ENCODE assay signal across 8 mouse cellular contexts in the genomic region with DNA sequence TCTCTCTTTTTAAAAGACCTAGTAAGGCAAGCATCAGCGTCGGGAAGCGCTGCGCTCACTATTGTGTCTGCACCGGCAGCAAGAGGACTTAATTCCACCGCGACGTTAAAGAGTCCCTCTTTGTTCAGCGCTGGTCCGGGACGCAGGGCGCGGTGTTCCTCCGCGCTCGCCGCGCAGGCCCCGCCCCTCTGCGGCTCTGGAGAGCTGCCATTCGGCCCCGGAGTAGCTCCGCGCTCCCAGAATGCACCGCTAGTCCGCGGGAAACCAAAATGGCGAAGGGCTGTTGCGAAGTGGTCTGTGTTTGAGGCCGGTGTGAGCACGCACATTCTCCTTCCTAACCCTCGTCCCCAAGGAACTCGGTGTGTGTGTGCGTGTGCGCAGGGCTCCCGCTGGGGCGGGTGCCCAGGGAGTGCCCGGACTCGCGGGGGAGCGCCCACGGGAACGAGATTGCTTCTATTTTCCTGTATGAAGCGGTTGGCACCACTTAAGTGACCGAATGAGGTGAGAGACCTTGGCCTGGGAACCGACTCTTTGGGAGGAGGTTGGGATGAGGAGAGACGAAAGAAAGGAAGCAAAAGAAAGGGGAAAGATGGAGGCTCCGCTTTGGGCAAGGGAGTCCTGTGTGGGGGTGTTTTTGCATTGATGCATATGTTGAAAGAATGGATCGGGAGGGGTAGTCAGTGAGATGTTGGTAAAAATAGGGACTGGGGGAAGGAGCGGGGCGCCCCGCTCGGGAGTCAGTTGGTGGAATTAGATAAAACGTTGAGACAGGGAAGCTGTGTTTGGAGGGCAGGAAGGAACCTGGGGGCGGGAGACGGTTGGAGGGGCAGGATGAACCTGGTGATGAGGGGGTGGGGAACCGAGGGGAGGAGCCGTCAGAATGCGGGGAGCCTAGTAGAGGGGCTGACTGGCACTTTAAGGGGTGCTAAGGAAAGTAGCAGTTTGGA. TPM values are rescaled to one million over a fixed set of nuclear protein-coding genes. Genes with fewer than 3 reads are reported as not detected.
A peak's percentile ranks its signal among the peaks of the same experiment; 100 is the strongest.
DNase-seq lines count a peak whose midpoint lies in the region; ATAC-seq and TF ChIP-seq lines count a peak whose summit lies in the region.

A gene (plus strand): TSS at position 210 of the 947 bp plus-strand sequence.

- TF ChIP-seq POLR2A in lung, adult 2 months (IDR thresholded peaks at IDR 0.05; ENCODE audit: borderline replicate concordance, extremely low read depth, low read depth, low read length), result peak; percentile 98

- peak; percentile 91 for DNase-seq in ES-E14 (ENCODE audit: low read depth, low spot score)
- DNase-seq in cerebellum, adult 11-12 months, result peak; percentile 96
- peak; percentile 92 for DNase-seq in heart, postnatal 25 days (ENCODE audit: low spot score)
- peak; percentile 95 to 98 for DNase-seq in layer of hippocampus, adult 18-20 months (ENCODE audit: low spot score in 2 of 2)
- peak; percentile 95 for DNase-seq in lung, adult 2 months
- peak; percentile 91 to 93 for DNase-seq in thymus, adult 18-20 months

- H3K27ac ChIP-seq in ES-E14 (ENCODE audit: insufficient read depth, low read depth, low read length, poor library complexity, severe bottlenecking), result peak within 1 kb of the TSS; percentile 96
- peak within 1 kb of the TSS; percentile 94 for H3K27ac ChIP-seq in forebrain, embryonic 15.5 days (replicated peaks)

- H3K9ac ChIP-seq in ES-E14 (ENCODE audit: insufficient read depth, low read depth, low read length, poor library complexity, severe bottlenecking), result peak within 1 kb of the TSS; percentile 99
- peak within 1 kb of the TSS; percentile 90 for H3K9ac ChIP-seq in forebrain, embryonic 15.5 days (replicated peaks)

- peak within 1 kb of the TSS; percentile 60 for H3K4me2 ChIP-seq in forebrain, embryonic 15.5 days (replicated peaks)

- H3K4me3 ChIP-seq in ES-E14 (ENCODE audit: insufficient read depth in 1 of 2, low read depth in 1 of 2, low read length in 2 of 2, poor library complexity in 1 of 2, severe bottlenecking in 1 of 2), result peak within 1 kb of the TSS; percentile 88 to 99
- peak within 1 kb of the TSS; percentile 69 for H3K4me3 ChIP-seq in forebrain, embryonic 15.5 days
- H3K4me3 ChIP-seq in lung, adult 2 months (replicated peaks; ENCODE audit: extremely low read depth, low read depth, low read length), result peak within 1 kb of the TSS; percentile 99

- intact Hi-C loops in heart, postnatal 25 days (cut with DNase I), result loop anchor here (2.0 to 10.0 kb wide), 2 partner anchors 67 to 199 kb away; a partner anchor contains a TSS

- H3K36me3 ChIP-seq in ES-E14 (ENCODE audit: control insufficient read depth, insufficient read depth, low read length, poor library complexity, severe bottlenecking), result peaks cover 23% of the 10 kb centered on the region
- H3K36me3 ChIP-seq in forebrain, embryonic 15.5 days, result peaks cover 23% of the 10 kb centered on the region

- peaks cover 0 to 5% of the 10 kb centered on the region in 2 experiments; a peak in 3 of 4 replicates for H3K4me1 ChIP-seq in ES-E14 (ENCODE audit: control insufficient read depth in 2 of 2, insufficient read depth in 2 of 2, low read length in 2 of 2, poor library complexity in 1 of 2)
- H3K4me1 ChIP-seq in forebrain, embryonic 15.5 days, result peaks cover 23% of the 10 kb centered on the region
- H3K4me1 ChIP-seq in lung, adult 2 months (ENCODE audit: control insufficient read depth, insufficient read depth, low read length), result no peaks in the 10 kb centered on the region; the same call in none of the 2 replicates

- WGBS in forebrain, embryonic 15.5 days, result under 1% methylated on average over 59 of the region's 59 CpGs
- WGBS in lung, adult 2 months, result under 1% methylated on average over 59 of the region's 59 CpGs

- no peaks in the 10 kb centered on the region for H3K27me3 ChIP-seq in forebrain, embryonic 15.5 days

- ATAC-seq in forebrain, embryonic 15.5 days (replicated peaks), result peak; percentile 96
- peak; percentile 99 for ATAC-seq in neutrophil, adult 5-6 weeks (ENCODE audit: extremely low read depth, insufficient number of reproducible peaks, low FRiP score, poor library complexity, severe bottlenecking)

- in situ Hi-C loops in ES-E14 (cut with MboI; ENCODE audit: low sequenced_read_pairs in 2 of 2, unreplicated experiment in 2 of 2), result no loop called here

- H3K9me3 ChIP-seq in ES-E14 (ENCODE audit: control insufficient read depth, insufficient read depth, low read depth, low read length), result no peaks in the 10 kb centered on the region
- no peaks in the 10 kb centered on the region for H3K9me3 ChIP-seq in forebrain, embryonic 15.5 days

- TF ChIP-seq CTCF in lung, adult 2 months (IDR thresholded peaks at IDR 0.05; ENCODE audit: insufficient read depth, low read length), result 0 out of 2 replicates have a peak, but pooled peaks have one; percentile 2

TF ChIP-seq in ES-E14, 5 proteins besides CTCF, POLR2A, EP300 and RAD21:
- no peak for TF ChIP-seq MAFK (IDR thresholded peaks at IDR 0.05; ENCODE audit: insufficient read depth, low read depth, low read length)
- no peak for TF ChIP-seq ZC3H11A (IDR thresholded peaks at IDR 0.05; ENCODE audit: borderline replicate concordance, low read depth, low read length)
- peak; percentile 73; the same call in 1 of the 2 replicates for TF ChIP-seq CHD2 (IDR thresholded peaks at IDR 0.05; ENCODE audit: low read depth, low read length)
- TF ChIP-seq HCFC1 (IDR thresholded peaks at IDR 0.05; ENCODE audit: borderline replicate concordance, insufficient read depth, low read length), result peak; percentile 76
- TF ChIP-seq ZNF384 (IDR thresholded peaks at IDR 0.05; ENCODE audit: low read depth, low read length), result peak; percentile 46; the same call in 1 of the 2 replicates

RNA-seq across cellular contexts. Expression of the gene that starts here (rescaled TPM):
- total RNA-seq in ES-E14 (2012; rRNA removed), result 236 and 242 TPM in 2 replicates
- polyA plus RNA-seq in forebrain, embryonic 15.5 days (2015; fragmentation: Nextera tagmentation; extraction: Ambion mirVana), result 143 and 144 TPM in 2 replicates
- total RNA-seq in heart, postnatal 25 days (2021), result 10 to 100 TPM; 11.8 to 14.0 TPM
- total RNA-seq in layer of hippocampus, adult 18-20 months (2021), result 10 to 100 TPM; 46.3 to 48.1 TPM
- polyA plus RNA-seq in lung, adult 2 months (2012; rRNA removed), result 8.5 and 11.3 TPM in 2 replicates
- total RNA-seq in neutrophil, adult 5-6 weeks (2017), result 72.9 and 85.4 TPM in 2 replicates

Comparison
In these comparisons a context has a peak if more than half of its experiments do, and no peak if none do; other contexts are left out.
1. Peak in every context shown above with its lines: DNase-seq, ATAC-seq, H3K4me3 ChIP-seq and H3K27ac ChIP-seq.
2. RNA of the gene that starts here (polyA plus RNA-seq): 143 to 144 TPM in forebrain, embryonic 15.5 days; 8.5 to 11.3 TPM in lung, adult 2 months; every median in the first group is over 10 times any median in the second.